Mouse (Mus musculus): ENCODE measurements around the gene Ano5. TPM values are rescaled to one million over a fixed set of nuclear protein-coding genes. Genes with fewer than 3 reads are reported as not detected.

Ano5 gene
- polyA plus RNA-seq (2012; rRNA removed), result 0.38 and 0.45 TPM in 2 replicates

DNA sequence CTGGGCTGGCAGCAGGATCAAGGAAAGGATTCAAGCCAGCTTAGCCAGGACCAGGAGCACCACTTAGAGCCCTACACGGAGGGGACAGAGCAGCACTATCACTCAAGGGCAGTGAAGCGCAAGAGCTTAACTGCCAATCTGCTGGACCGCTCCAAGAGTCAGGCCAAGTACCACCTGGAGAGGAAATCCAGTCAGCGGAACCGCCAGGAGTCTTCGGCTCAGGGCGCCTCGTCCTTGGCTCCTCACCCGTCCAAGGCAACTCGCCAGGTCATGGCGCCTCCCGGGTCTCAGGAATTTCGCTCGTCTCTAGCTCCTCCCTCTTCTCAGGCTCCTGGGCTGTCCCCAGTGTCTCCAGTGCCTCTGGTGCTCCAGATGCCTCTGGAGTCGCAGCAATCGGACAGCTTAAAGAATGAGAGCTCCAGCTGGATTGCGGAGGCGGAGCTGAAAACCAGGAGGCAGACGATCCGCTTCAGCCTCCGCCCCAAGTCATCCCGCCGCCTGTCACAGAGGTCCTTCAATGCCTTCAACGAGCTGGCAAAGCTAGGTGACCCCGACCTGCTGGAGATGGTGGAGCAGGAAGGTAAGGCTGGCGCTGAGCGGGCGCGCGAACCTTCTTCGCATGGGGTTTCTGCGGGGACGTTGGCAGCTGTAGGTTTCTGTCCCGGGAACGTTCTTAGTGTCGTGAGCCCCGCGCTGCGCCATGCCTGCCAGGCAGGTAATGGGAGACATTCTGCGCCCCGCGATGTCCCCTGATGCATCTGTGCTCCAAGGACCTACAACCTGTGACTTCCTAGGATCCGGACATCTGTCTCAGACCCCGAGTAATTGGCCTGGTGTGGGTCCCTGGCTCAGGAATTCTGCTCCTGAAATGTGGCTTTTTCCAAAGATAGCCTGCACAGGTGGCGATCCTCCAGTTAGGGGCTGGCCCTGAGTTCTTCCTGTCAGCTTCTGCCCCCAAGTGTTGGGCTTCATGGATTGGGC is at the start of gene Ano5:
Ano5 (plus strand) TSS at position 359 of the 981 bp plus-strand sequence.
- Histone ChIP-seq H3K27ac (ENCODE audit: insufficient read depth, low read length) (no peak within 1 kb of the TSS), H3K4me3 (ENCODE audit: insufficient read depth, low read length) (peak within 1 kb of the TSS; percentile 42), H3K4me1 (ENCODE audit: control insufficient read depth, insufficient read depth, low read length) (no peaks in the 10 kb centered on the region)
- TF ChIP-seq CTCF (IDR thresholded peaks at IDR 0.05; ENCODE audit: extremely low read depth, insufficient read depth, low read length) (no peak), POLR2A (IDR thresholded peaks at IDR 0.05; ENCODE audit: extremely low read depth, insufficient read depth, low read length) (no peak)

GRCm38 (mm10) chr7:51499396-51499795 is 11.4 kb upstream of the Ano5 start:
- TF ChIP-seq CTCF (IDR thresholded peaks at IDR 0.05; ENCODE audit: extremely low read depth, insufficient read depth, low read length) (peak; percentile 44; the same call in 1 of the 2 replicates), POLR2A (IDR thresholded peaks at IDR 0.05; ENCODE audit: extremely low read depth, insufficient read depth, low read length) (no peak)
- H3K4me1 ChIP-seq (ENCODE audit: control insufficient read depth, insufficient read depth, low read length), result no peaks in the 10 kb centered on the region
- H3K27ac ChIP-seq (ENCODE audit: insufficient read depth, low read length), result no peak overlapping the region
- no peak overlapping the region for H3K4me3 ChIP-seq (ENCODE audit: insufficient read depth, low read length)

- Histone ChIP-seq H3K4me3 (ENCODE audit: insufficient read depth, low read length) (no peak overlapping the region), H3K27ac (ENCODE audit: insufficient read depth, low read length) (no peak overlapping the region), H3K4me1 (ENCODE audit: control insufficient read depth, insufficient read depth, low read length) (no peaks in the 10 kb centered on the region)
- TF ChIP-seq POLR2A (IDR thresholded peaks at IDR 0.05; ENCODE audit: extremely low read depth, insufficient read depth, low read length) (no peak), CTCF (IDR thresholded peaks at IDR 0.05; ENCODE audit: extremely low read depth, insufficient read depth, low read length) (no peak)
These were observed 6.9 kb upstream of the Ano5 start for GRCm38 (mm10) chr7:51503940-51504339.

GRCm38 (mm10) chr7:51510147-51510546 is 682 bp upstream of the Ano5 start:
- TF ChIP-seq POLR2A (IDR thresholded peaks at IDR 0.05; ENCODE audit: extremely low read depth, insufficient read depth, low read length) (no peak), CTCF (IDR thresholded peaks at IDR 0.05; ENCODE audit: extremely low read depth, insufficient read depth, low read length) (no peak)
- Histone ChIP-seq H3K4me1 (ENCODE audit: control insufficient read depth, insufficient read depth, low read length) (no peaks in the 10 kb centered on the region), H3K27ac (ENCODE audit: insufficient read depth, low read length) (no peak overlapping the region), H3K4me3 (ENCODE audit: insufficient read depth, low read length) (no peak overlapping the region; the same call in 1 of the 2 replicates)

- Histone ChIP-seq H3K4me1 (ENCODE audit: control insufficient read depth, insufficient read depth, low read length) (no peaks in the 10 kb centered on the region), H3K4me3 (ENCODE audit: insufficient read depth, low read length) (no peak overlapping the region), H3K27ac (ENCODE audit: insufficient read depth, low read length) (no peak overlapping the region)
- no peak for TF ChIP-seq CTCF (IDR thresholded peaks at IDR 0.05; ENCODE audit: extremely low read depth, insufficient read depth, low read length)
- no peak for TF ChIP-seq POLR2A (IDR thresholded peaks at IDR 0.05; ENCODE audit: extremely low read depth, insufficient read depth, low read length)
These were observed 28.5 kb downstream of the Ano5 start for GRCm38 (mm10) chr7:51539344-51539743.

DNA sequence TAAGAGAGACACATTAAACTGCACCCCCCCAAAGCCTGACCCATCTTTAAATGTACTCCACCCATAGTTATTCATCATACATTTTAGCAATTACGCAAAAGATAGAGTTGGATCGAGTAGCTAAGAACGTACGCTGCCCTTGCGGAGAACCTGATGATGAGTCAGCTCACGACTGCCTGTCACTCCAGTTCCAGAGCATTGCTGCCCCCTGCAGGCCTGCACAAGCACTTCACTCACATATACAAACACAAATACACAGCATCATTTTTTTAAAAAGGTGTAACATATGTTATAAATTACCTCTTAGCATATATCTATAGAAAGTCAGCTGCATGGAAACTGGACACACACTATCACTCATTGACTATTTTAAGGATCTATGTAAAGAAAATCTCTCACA is 29.9 kb downstream of the Ano5 start:
- H3K4me1 ChIP-seq (ENCODE audit: control insufficient read depth, insufficient read depth, low read length), result no peaks in the 10 kb centered on the region
- no peak overlapping the region for H3K4me3 ChIP-seq (ENCODE audit: insufficient read depth, low read length)
- TF ChIP-seq POLR2A (IDR thresholded peaks at IDR 0.05; ENCODE audit: extremely low read depth, insufficient read depth, low read length) (no peak), CTCF (IDR thresholded peaks at IDR 0.05; ENCODE audit: extremely low read depth, insufficient read depth, low read length) (peak; percentile 9; the same call in 1 of the 2 replicates)
- H3K27ac ChIP-seq (ENCODE audit: insufficient read depth, low read length), result no peak overlapping the region

DNA sequence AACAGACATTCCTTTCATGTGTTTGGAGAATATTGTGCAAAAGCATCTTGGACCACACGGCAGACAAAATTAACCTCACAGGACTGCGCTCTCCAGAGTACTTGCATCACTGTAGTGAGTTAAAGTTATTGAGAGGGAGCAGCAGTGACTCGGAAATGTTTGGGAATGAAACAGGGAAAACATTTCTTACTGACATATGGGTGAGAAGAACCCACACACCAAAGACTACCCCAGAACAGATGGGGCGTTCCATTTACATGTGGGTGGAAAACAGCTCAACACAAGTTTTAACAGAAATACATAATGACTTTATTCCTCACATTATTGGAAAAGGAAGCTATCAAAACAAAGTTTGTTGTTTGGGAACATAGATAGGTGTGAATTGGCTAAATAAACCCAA is 89.2 kb downstream of the Ano5 start:
- Histone ChIP-seq H3K4me3 (ENCODE audit: insufficient read depth, low read length) (no peak overlapping the region), H3K27ac (ENCODE audit: insufficient read depth, low read length) (no peak overlapping the region), H3K4me1 (ENCODE audit: control insufficient read depth, insufficient read depth, low read length) (peaks cover 2% of the 10 kb centered on the region; the same call in 1 of the 2 replicates)
- TF ChIP-seq CTCF (IDR thresholded peaks at IDR 0.05; ENCODE audit: extremely low read depth, insufficient read depth, low read length) (no peak), POLR2A (IDR thresholded peaks at IDR 0.05; ENCODE audit: extremely low read depth, insufficient read depth, low read length) (no peak)

- no peak overlapping the region for H3K27ac ChIP-seq (ENCODE audit: insufficient read depth, low read length)
- TF ChIP-seq CTCF (IDR thresholded peaks at IDR 0.05; ENCODE audit: extremely low read depth, insufficient read depth, low read length) (no peak), POLR2A (IDR thresholded peaks at IDR 0.05; ENCODE audit: extremely low read depth, insufficient read depth, low read length) (no peak)
- H3K4me1 ChIP-seq (ENCODE audit: control insufficient read depth, insufficient read depth, low read length), result peaks cover 2% of the 10 kb centered on the region; the same call in 1 of the 2 replicates
- H3K4me3 ChIP-seq (ENCODE audit: insufficient read depth, low read length), result no peak overlapping the region
These were observed 92.9 kb downstream of the Ano5 start for GRCm38 (mm10) chr7:51603741-51604140.

DNA sequence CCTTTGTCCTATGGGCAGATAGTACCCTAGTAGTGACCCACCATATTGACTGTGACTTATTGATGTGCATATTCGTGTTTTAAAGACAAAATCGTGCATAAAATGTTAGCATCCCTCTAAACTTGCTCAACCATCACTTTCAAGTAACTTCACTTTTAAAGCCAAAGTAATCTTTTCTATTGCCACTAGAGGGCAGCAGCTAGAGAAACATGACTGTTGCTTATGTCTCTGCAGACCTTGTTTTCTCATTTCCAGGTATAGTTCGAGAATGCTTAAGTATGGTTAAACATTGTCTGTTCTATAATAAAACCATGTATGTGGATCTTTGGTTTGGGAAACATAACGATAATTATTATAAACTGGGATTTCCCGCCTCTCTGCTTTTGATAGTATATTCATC is 103.6 kb downstream of the Ano5 start:
- Histone ChIP-seq H3K27ac (ENCODE audit: insufficient read depth, low read length) (no peak overlapping the region), H3K4me1 (ENCODE audit: control insufficient read depth, insufficient read depth, low read length) (no peaks in the 10 kb centered on the region), H3K4me3 (ENCODE audit: insufficient read depth, low read length) (no peak overlapping the region)
- no peak for TF ChIP-seq CTCF (IDR thresholded peaks at IDR 0.05; ENCODE audit: extremely low read depth, insufficient read depth, low read length)
- no peak for TF ChIP-seq POLR2A (IDR thresholded peaks at IDR 0.05; ENCODE audit: extremely low read depth, insufficient read depth, low read length)

- no peak overlapping the region for H3K4me3 ChIP-seq (ENCODE audit: insufficient read depth, low read length)
- TF ChIP-seq POLR2A (IDR thresholded peaks at IDR 0.05; ENCODE audit: extremely low read depth, insufficient read depth, low read length), result no peak
- no peak for TF ChIP-seq CTCF (IDR thresholded peaks at IDR 0.05; ENCODE audit: extremely low read depth, insufficient read depth, low read length)
- H3K27ac ChIP-seq (ENCODE audit: insufficient read depth, low read length), result no peak overlapping the region
- no peaks in the 10 kb centered on the region for H3K4me1 ChIP-seq (ENCODE audit: control insufficient read depth, insufficient read depth, low read length)
These were observed 107.1 kb downstream of the Ano5 start for GRCm38 (mm10) chr7:51617941-51618340.
